Mouse (Mus musculus): ENCODE measurements around the gene Epb41l3.

DNA sequence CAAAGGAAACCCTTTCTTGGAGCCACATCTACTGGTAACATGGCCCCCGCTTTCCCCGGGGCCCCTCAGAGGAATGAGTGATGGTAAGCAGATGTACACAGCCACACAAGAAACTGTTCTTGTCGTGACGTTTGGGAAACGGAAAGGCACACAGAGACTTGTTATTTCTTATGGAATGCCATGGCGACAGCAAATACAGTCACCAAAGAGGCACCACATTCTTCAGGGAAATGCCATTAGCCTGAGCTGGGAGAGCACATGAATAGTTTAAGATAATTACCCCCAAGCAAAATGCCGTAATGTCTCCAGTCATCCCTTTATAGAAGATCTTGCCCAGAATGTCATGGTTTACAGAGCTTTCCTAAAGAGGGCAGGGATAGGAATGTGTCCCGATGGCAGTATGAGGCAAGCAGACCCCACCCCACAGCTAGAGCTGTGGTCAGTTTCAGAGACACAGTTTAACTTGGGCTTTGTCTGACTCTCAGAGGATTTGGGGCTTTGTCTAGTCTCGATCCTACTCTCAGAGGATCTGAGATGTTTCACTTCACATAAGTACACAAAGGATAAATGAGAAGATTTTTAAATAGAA lies 152.0 kb downstream of the Epb41l3 start:
- TF ChIP-seq CTCF (IDR thresholded peaks at IDR 0.05; ENCODE audit: borderline replicate concordance, insufficient read depth, low read depth, low read length) = no peak
- TF ChIP-seq POLR2A (IDR thresholded peaks at IDR 0.05; ENCODE audit: borderline replicate concordance, insufficient read depth, low read length) = no peak
